In genomic region chr11:74974615-74975014, GRCm38 (mm10) we compare ENCODE assay signal across 29 mouse cellular contexts.
"Had no signal": no experiment of that assay in that cellular context is flagged by ENCODE, and none has a peak within 500 bp of the region (broad histone marks: within the 10 kb centered on the region; RNA-seq: fewer than 3 reads in every experiment).

No protein-coding gene starts in this region.

- H3K4me3 ChIP-seq: heart, embryonic 10.5 days; heart, embryonic 12.5 days; heart, embryonic 13.5 days; heart, embryonic 15.5 days; hindbrain, embryonic 10.5 days; hindbrain, embryonic 12.5 days; hindbrain, embryonic 13.5 days; hindbrain, embryonic 15.5 days; intestine, embryonic 15.5 days; kidney, embryonic 15.5 days; layer of hippocampus, adult 2 months; left cerebral cortex, adult 2 months had no signal

- H3K9me3 ChIP-seq: heart, embryonic 10.5 days; heart, embryonic 12.5 days; heart, embryonic 13.5 days; heart, embryonic 15.5 days; hindbrain, embryonic 10.5 days; hindbrain, embryonic 12.5 days; hindbrain, embryonic 13.5 days; hindbrain, embryonic 15.5 days; intestine, embryonic 15.5 days; kidney, embryonic 15.5 days had no signal

- H3K4me1 ChIP-seq: heart, embryonic 10.5 days; heart, embryonic 12.5 days; heart, embryonic 15.5 days; hindbrain, embryonic 10.5 days; hindbrain, embryonic 12.5 days; hindbrain, embryonic 13.5 days; hindbrain, embryonic 15.5 days; intestine, embryonic 15.5 days had no signal

- H3K9ac ChIP-seq: heart, embryonic 12.5 days; heart, embryonic 13.5 days; heart, embryonic 15.5 days; hindbrain, embryonic 12.5 days; hindbrain, embryonic 13.5 days; hindbrain, embryonic 14.5 days; hindbrain, embryonic 15.5 days; intestine, embryonic 15.5 days; kidney, embryonic 15.5 days had no signal

- H3K27ac ChIP-seq: heart, embryonic 10.5 days; heart, embryonic 13.5 days; heart, embryonic 15.5 days; hindbrain, embryonic 10.5 days; hindbrain, embryonic 12.5 days; hindbrain, embryonic 13.5 days; hindbrain, embryonic 14.5 days; hindbrain, embryonic 15.5 days; hindbrain, postnatal 0 days; intestine, embryonic 15.5 days; kidney, embryonic 15.5 days; kidney, postnatal 0 days; layer of hippocampus, adult 2 months; left cerebral cortex, adult 2 months had no signal

- H3K27me3 ChIP-seq: heart, embryonic 12.5 days; heart, embryonic 13.5 days; heart, embryonic 15.5 days; hindbrain, embryonic 12.5 days; hindbrain, embryonic 13.5 days; hindbrain, embryonic 15.5 days; intestine, embryonic 15.5 days; kidney, embryonic 15.5 days had no signal

- H3K4me2 ChIP-seq: heart, embryonic 11.5 days; heart, embryonic 12.5 days; heart, embryonic 13.5 days; heart, embryonic 15.5 days; hindbrain, embryonic 12.5 days; hindbrain, embryonic 13.5 days; hindbrain, embryonic 14.5 days; hindbrain, embryonic 15.5 days; intestine, embryonic 15.5 days; kidney, embryonic 15.5 days had no signal

- DNase-seq: heart, postnatal 14 days; heart, postnatal 36 days; heart, postnatal 4 days; kidney, adult 18-20 months; kidney, adult 2 months; kidney, adult 8-10 months; kidney, adult 9 months; kidney, postnatal 10 days; kidney, postnatal 14 days; kidney, postnatal 25 days; kidney, postnatal 36 days; kidney, postnatal 4 days; layer of hippocampus, postnatal 36 days had no signal

- H3K36me3 ChIP-seq: heart, embryonic 15.5 days; hindbrain, embryonic 15.5 days; intestine, embryonic 15.5 days had no signal
